Mouse (Mus musculus) MEL (cell line): ENCODE results near the gene Olfr183. TPM values are rescaled to one million over a fixed set of nuclear protein-coding genes. Genes with fewer than 3 reads are reported as not detected.
"Not testable (repeated sequence)": the region's sequence is repeated elsewhere in the genome, so short reads cannot be mapped to it uniquely, and the experiment has no call there.

Experiments
- DNase-seq: peaks from one replicate; pipeline ENCODE4 v3.0.0; 2011; ENCODE audit warnings: low read depth, low spot score
- H3K27ac ChIP-seq: 2 replicates; pipeline ENCODE4 v1.5.1; 2012; ENCODE audit warnings: low read depth, mild to moderate bottlenecking, control low read depth, low read length, moderate library complexity; ENCODE audit not compliant: control insufficient read depth
- H3K27me3 ChIP-seq, 2 experiments: fragments of 150-350 bp in 1 of 2; sonication (generic) in 1 of 2; 2 replicates each; pipeline ENCODE4 v1.6.1; 2012; ENCODE audit warnings: low read length in 2 of 2, mild to moderate bottlenecking in 2 of 2, improper control_type of control experiment in 1 of 2, moderate library complexity in 1 of 2; ENCODE audit not compliant: insufficient read depth in 2 of 2, control insufficient read depth in 1 of 2
- H3K36me3 ChIP-seq, 2 experiments: 2 replicates each; pipeline ENCODE4 v1.6.1; 2012 to 2014; ENCODE audit warnings: low read length in 2 of 2, improper control_type of control experiment in 1 of 2, inconsistent platforms in 1 of 2, mild to moderate bottlenecking in 1 of 2; ENCODE audit not compliant: insufficient read depth in 2 of 2, control insufficient read depth in 1 of 2
- H3K4me1 ChIP-seq, 2 experiments: fragments of 150-350 bp in 1 of 2; sonication (generic) in 1 of 2; 2 replicates each; pipeline ENCODE4 v1.6.1; 2012; ENCODE audit warnings: low read length in 2 of 2, improper control_type of control experiment in 1 of 2, mild to moderate bottlenecking in 1 of 2; ENCODE audit not compliant: insufficient read depth in 2 of 2, control insufficient read depth in 1 of 2
- H3K4me3 ChIP-seq, 2 experiments: fragments of 150-350 bp in 1 of 2; sonication (generic) in 1 of 2; 2 replicates each; pipeline ENCODE4 v1.5.1; 2012; ENCODE audit warnings: low read depth in 2 of 2, low read length in 2 of 2, mild to moderate bottlenecking in 2 of 2, moderate library complexity in 2 of 2, control low read depth in 1 of 2, improper control_type of control experiment in 1 of 2; ENCODE audit not compliant: control insufficient read depth in 1 of 2, insufficient read depth in 1 of 2
- H3K79me2 ChIP-seq: 2 replicates; pipeline ENCODE4 v1.6.1; 2012; ENCODE audit warnings: mild to moderate bottlenecking, low read length, moderate library complexity; ENCODE audit not compliant: control insufficient read depth, poor library complexity, insufficient read depth
- H3K9ac ChIP-seq: 2 replicates; pipeline ENCODE4 v1.6.1; 2012; ENCODE audit warnings: low read depth, mild to moderate bottlenecking, control low read depth, low read length, moderate library complexity; ENCODE audit not compliant: control insufficient read depth, poor library complexity, severe bottlenecking
- H3K9me3 ChIP-seq: fragments of 150-350 bp; sonication (generic); replicated peaks from 2 replicates; pipeline ENCODE4 v1.6.1; 2012; ENCODE audit warnings: mild to moderate bottlenecking, low read length, improper control_type of control experiment, moderate library complexity; ENCODE audit not compliant: insufficient read depth
- BHLHE40 ChIP-seq: IDR thresholded peaks from 2 replicates; pipeline ENCODE4 v1.6.1; 2012; ENCODE audit warnings: low read depth, mild to moderate bottlenecking, inconsistent platforms, low read length, improper control_type of control experiment, borderline replicate concordance
- CHD2 ChIP-seq: IDR thresholded peaks from 2 replicates; pipeline ENCODE4 v1.6.1; 2011; ENCODE audit warnings: low read length, improper control_type of control experiment
- ETS1 ChIP-seq: IDR thresholded peaks from 2 replicates; pipeline ENCODE4 v1.6.1; 2012; ENCODE audit warnings: low read depth, mild to moderate bottlenecking, inconsistent platforms, low read length, improper control_type of control experiment, moderate library complexity
- HCFC1 ChIP-seq: IDR thresholded peaks from 2 replicates; pipeline ENCODE4 v1.6.1; 2012; ENCODE audit warnings: low read depth, mild to moderate bottlenecking, inconsistent platforms, low read length, improper control_type of control experiment, moderate library complexity
- JUND ChIP-seq: IDR thresholded peaks from 2 replicates; pipeline ENCODE4 v1.6.1; 2011; ENCODE audit warnings: low read depth, mild to moderate bottlenecking, improper control_type of control experiment, low read length
- MAFK ChIP-seq: IDR thresholded peaks from 2 replicates; pipeline ENCODE4 v1.6.1; 2011; ENCODE audit warnings: low read depth, mild to moderate bottlenecking, low read length, improper control_type of control experiment, borderline replicate concordance
- MAX ChIP-seq: IDR thresholded peaks from 2 replicates; pipeline ENCODE4 v1.6.1; 2011; ENCODE audit warnings: low read length, improper control_type of control experiment
- MAZ ChIP-seq: IDR thresholded peaks from 2 replicates; pipeline ENCODE4 v1.6.1; 2012; ENCODE audit warnings: low read depth, mild to moderate bottlenecking, inconsistent platforms, low read length, improper control_type of control experiment
- MEF2A ChIP-seq: IDR thresholded peaks from 2 replicates; pipeline ENCODE4 v1.6.1; 2014; ENCODE audit warnings: low read depth, mild to moderate bottlenecking, inconsistent platforms, low read length, improper control_type of control experiment; ENCODE audit not compliant: poor library complexity, insufficient replicate concordance, severe bottlenecking; ENCODE audit errors: extremely low read depth
- MXI1 ChIP-seq: IDR thresholded peaks from 2 replicates; pipeline ENCODE4 v1.6.1; 2011; ENCODE audit warnings: mild to moderate bottlenecking, low read depth, low read length, improper control_type of control experiment
- MYB ChIP-seq: IDR thresholded peaks from 2 replicates; pipeline ENCODE4 v1.6.1; 2011; ENCODE audit warnings: mild to moderate bottlenecking, low read depth, low read length, improper control_type of control experiment
- NELFE ChIP-seq: IDR thresholded peaks from 2 replicates; pipeline ENCODE4 v1.6.1; 2011; ENCODE audit warnings: low read depth, low read length, improper control_type of control experiment
- NRF1 ChIP-seq: IDR thresholded peaks from 2 replicates; pipeline ENCODE4 v1.6.1; 2014; ENCODE audit warnings: low read depth, mild to moderate bottlenecking, inconsistent platforms, low read length, improper control_type of control experiment, moderate library complexity; ENCODE audit not compliant: poor library complexity, insufficient read depth, severe bottlenecking
- POLR2AphosphoS2 ChIP-seq: IDR thresholded peaks from 2 replicates; pipeline ENCODE4 v1.6.1; 2011; ENCODE audit warnings: low read length, improper control_type of control experiment
- POLR2AphosphoS5 ChIP-seq: IDR thresholded peaks from 2 replicates; pipeline ENCODE4 v1.6.1; 2012; ENCODE audit warnings: low read depth, borderline replicate concordance, mild to moderate bottlenecking, inconsistent platforms, low read length, moderate library complexity, mixed read lengths
- RCOR1 ChIP-seq: IDR thresholded peaks from 2 replicates; pipeline ENCODE4 v1.6.1; 2012; ENCODE audit warnings: low read depth, mild to moderate bottlenecking, inconsistent platforms, low read length, improper control_type of control experiment
- SIN3A ChIP-seq: IDR thresholded peaks from 2 replicates; pipeline ENCODE4 v1.6.1; 2012; ENCODE audit warnings: low read length, improper control_type of control experiment, inconsistent platforms
- SMC3 ChIP-seq: IDR thresholded peaks from 2 replicates; pipeline ENCODE4 v1.6.1; 2011; ENCODE audit warnings: low read depth, low read length, improper control_type of control experiment
- TCF12 ChIP-seq: IDR thresholded peaks from 2 replicates; pipeline ENCODE4 v1.6.1; 2014; ENCODE audit warnings: low read depth, mild to moderate bottlenecking, inconsistent platforms, low read length, improper control_type of control experiment, moderate library complexity
- USF2 ChIP-seq, 2 experiments: IDR thresholded peaks; 2 replicates each; pipeline ENCODE4 v1.6.1; 2011 to 2012; ENCODE audit warnings: improper control_type of control experiment in 2 of 2, low read length in 2 of 2, borderline replicate concordance in 1 of 2, inconsistent platforms in 1 of 2, low read depth in 1 of 2, mild to moderate bottlenecking in 1 of 2; ENCODE audit not compliant: insufficient read depth in 1 of 2
- ZC3H11A ChIP-seq: IDR thresholded peaks from 2 replicates; pipeline ENCODE4 v1.6.1; 2012; ENCODE audit warnings: low read depth, mild to moderate bottlenecking, inconsistent platforms, low read length, improper control_type of control experiment
- ZNF384 ChIP-seq: IDR thresholded peaks from 2 replicates; pipeline ENCODE4 v1.6.1; 2012; ENCODE audit warnings: low read depth, mild to moderate bottlenecking, inconsistent platforms, low read length, improper control_type of control experiment
- polyA plus RNA-seq, 2 experiments: library from polyadenylated mRNA; stranded (reverse) in 1 of 2; unstranded in 1 of 2; fragments of >175 nt in 1 of 2; fragments of >200 nt in 1 of 2; gene quantifications; 2 replicates each; pipeline versions ENCODE4 v1.2.1 to v1.2.4; 2012; ENCODE audit warnings: low replicate concordance in 2 of 2, low read depth in 1 of 2; ENCODE audit not compliant: insufficient read length in 2 of 2, insufficient read depth in 1 of 2, missing spikeins in 1 of 2
- total RNA-seq: library from RNA; depleted of rRNA; stranded (reverse); fragments of 300-350 nt; gene quantifications from 2 replicates; pipeline ENCODE4 v1.2.3, GENCODE M21; 2012

Olfr183 gene
- total and polyA plus RNA-seq, 3 experiments: 0.49 to 0.73 TPM; not detected in 1

DNA sequence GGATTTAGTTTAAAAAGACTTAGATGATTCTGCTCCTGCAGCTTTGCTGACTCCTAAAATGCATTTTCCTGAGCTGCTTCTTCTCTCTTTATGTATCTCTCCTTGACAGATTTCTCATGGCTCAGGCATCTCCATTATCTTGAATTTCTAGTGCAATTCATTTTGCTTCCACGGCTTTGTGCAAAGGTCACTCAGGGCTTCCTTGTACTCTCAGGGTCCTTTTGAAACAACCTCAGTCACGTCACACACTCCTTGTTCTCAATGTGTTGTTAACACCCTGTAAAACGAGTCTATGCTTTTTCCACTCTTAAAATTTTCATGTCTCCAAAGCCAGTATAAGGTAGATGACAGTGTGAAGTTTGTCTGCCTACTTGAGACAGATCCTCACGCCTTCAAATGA, 52.4 kb downstream of the Olfr183 start:
- H3K27ac ChIP-seq: no peak overlapping the region
- H3K9ac ChIP-seq: no peak overlapping the region
- H3K27me3 ChIP-seq: no peaks in the 10 kb centered on the region
- TF ChIP-seq HCFC1 (no peak), MAX (no peak), CHD2 (no peak), ETS1 (no peak), POLR2AphosphoS2 (no peak), POLR2AphosphoS5 (no peak), SIN3A (no peak), BHLHE40 (no peak), ZC3H11A (no peak), MAZ (no peak), MAFK (no peak), RCOR1 (no peak), JUND (no peak), ZNF384 (no peak), NELFE (no peak), MXI1 (no peak), MYB (no peak), MEF2A (no peak), USF2 (IDR thresholded peaks at IDR 0.05; ENCODE audit: borderline replicate concordance in 1 of 2, insufficient read depth in 1 of 2, low read depth in 1 of 2, low read length in 2 of 2) (no peak)
- H3K9me3 ChIP-seq: no peaks in the 10 kb centered on the region
- H3K4me1 ChIP-seq: peaks cover 0 to 3% of the 10 kb centered on the region in 2 experiments; a peak in 2 of 4 replicates
- DNase-seq: no peak
- no peaks in the 10 kb centered on the region for H3K79me2 ChIP-seq
- H3K36me3 ChIP-seq: peaks cover 0 to 7% of the 10 kb centered on the region in 2 experiments; a peak in 2 of 4 replicates
- no peak overlapping the region for H3K4me3 ChIP-seq

DNA sequence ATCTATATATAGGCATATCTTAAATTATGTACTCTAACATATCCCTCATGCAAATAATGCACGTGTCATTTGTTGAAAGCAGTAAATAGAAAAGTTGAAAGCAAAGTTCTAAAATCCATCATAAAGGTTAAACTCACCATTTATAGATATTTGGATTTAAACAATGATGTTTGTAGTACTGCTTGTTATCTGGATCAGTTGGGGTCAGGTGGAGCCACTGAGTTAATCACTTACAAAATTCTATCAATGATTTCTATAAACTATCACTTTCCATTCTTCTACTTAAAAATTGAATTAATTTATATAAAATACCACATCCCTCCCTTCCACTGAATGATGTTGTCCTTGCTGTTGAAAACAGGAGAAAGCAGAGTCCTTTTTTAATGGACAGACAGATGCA, 53.7 kb downstream of the Olfr183 start:
- Histone ChIP-seq H3K9me3 (no peaks in the 10 kb centered on the region), H3K27me3 (no peaks in the 10 kb centered on the region), H3K79me2 (no peaks in the 10 kb centered on the region), H3K27ac (no peak overlapping the region), H3K4me3 (no peak overlapping the region), H3K36me3 (peaks cover 0 to 7% of the 10 kb centered on the region in 2 experiments; a peak in 2 of 4 replicates)
- TF ChIP-seq POLR2AphosphoS5 (no peak), USF2 (IDR thresholded peaks at IDR 0.05; ENCODE audit: borderline replicate concordance in 1 of 2, insufficient read depth in 1 of 2, low read depth in 1 of 2, low read length in 2 of 2) (no peak), SMC3 (no peak), TCF12 (no peak), MXI1 (no peak), HCFC1 (no peak), MEF2A (no peak), NRF1 (no peak), MAZ (no peak), MAX (no peak)
- TF ChIP-seq, all 39 proteins: peak for 0
- Histone ChIP-seq H3K4me1 (peaks cover 0 to 3% of the 10 kb centered on the region in 2 experiments; a peak in 2 of 4 replicates), H3K9ac (no peak overlapping the region)
- DNase-seq: no peak

DNA sequence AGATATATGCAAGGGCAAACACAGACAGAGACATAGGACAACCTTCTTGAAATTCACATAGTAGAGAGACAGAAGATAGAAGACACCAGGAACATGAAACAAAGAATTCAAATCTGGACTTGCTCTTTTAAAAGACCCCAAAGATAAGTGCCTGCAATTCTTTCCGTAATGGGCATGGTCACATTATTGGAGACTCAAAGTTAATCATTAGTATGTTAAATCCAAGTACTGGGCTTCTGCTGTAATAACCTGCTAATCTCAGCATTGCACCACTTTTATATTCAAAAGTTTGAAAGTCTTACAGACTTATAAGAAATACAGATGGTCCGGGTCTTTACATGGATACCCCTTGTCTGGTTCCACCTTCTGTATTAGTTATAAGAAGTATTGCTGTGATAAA, 54.1 kb downstream of the Olfr183 start:
- not testable (repeated sequence) for H3K4me3 ChIP-seq, H3K9me3 ChIP-seq, H3K27me3 ChIP-seq, H3K4me1 ChIP-seq, H3K27ac ChIP-seq, H3K36me3 ChIP-seq, H3K79me2 ChIP-seq, DNase-seq, H3K9ac ChIP-seq
